Mouse (Mus musculus): ENCODE measurements around the gene Srp68. TPM values are rescaled to one million over a fixed set of nuclear protein-coding genes. Genes with fewer than 3 reads are reported as not detected.
A peak's percentile ranks its signal among the peaks of the same experiment; 100 is the strongest.

Gene Srp68
- polyA plus RNA-seq, 1 experiment from 2014 or later, result 88.4 TPM

DNA sequence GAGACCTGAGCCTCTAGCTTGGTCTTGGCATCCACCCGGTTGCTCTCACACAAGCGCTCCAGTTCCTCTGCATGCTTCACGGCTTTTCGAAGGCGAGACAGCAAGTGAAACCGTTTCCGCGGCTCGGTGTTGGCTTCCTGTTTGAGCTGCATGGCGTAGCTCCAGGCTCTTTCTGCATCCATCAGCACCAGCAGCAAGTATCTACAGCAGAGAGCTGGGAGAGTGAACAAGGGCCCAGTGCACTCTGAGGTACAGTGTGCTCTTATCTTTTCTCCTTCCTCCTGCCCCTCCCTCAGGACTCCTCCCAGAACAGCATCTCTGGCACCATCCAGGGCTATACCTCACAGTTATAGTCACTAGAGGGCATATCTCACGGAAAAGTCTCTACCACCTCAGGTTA lies 8.7 kb downstream of the Srp68 start:
- ATAC-seq (replicated peaks; ENCODE audit: low FRiP score), result peak; percentile 86
- Histone ChIP-seq H3K27ac (ENCODE audit: low read depth, low read length) (no peak overlapping the region), H3K9ac (ENCODE audit: low read depth, low read length) (no peak overlapping the region), H3K9me3 (ENCODE audit: control insufficient read depth, low read length) (no peaks in the 10 kb centered on the region), H3K36me3 (ENCODE audit: control insufficient read depth, insufficient read depth, low read length) (peaks cover 75% of the 10 kb centered on the region), H3K4me2 (no peak overlapping the region), H3K27me3 (replicated peaks; ENCODE audit: control insufficient read depth, insufficient read depth, low read length) (no peaks in the 10 kb centered on the region), H3K4me1 (replicated peaks; ENCODE audit: control insufficient read depth, insufficient read depth, low read length) (peaks cover 5% of the 10 kb centered on the region; the same call in 1 of the 2 replicates), H3K4me3 (ENCODE audit: low read depth, low read length) (no peak overlapping the region)
- DNase-seq (ENCODE audit: low spot score), result no peak
- 81% methylated on average over 11 of the region's 11 CpGs for whole genome bisulfite sequencing

GRCm38 (mm10) chr11:116260259-116260658 lies 13.8 kb downstream of the Srp68 start:
- Histone ChIP-seq H3K4me2 (no peak overlapping the region), H3K9ac (ENCODE audit: low read depth, low read length) (no peak overlapping the region), H3K27me3 (replicated peaks; ENCODE audit: control insufficient read depth, insufficient read depth, low read length) (no peaks in the 10 kb centered on the region), H3K27ac (ENCODE audit: low read depth, low read length) (no peak overlapping the region), H3K9me3 (ENCODE audit: control insufficient read depth, low read length) (no peaks in the 10 kb centered on the region), H3K36me3 (ENCODE audit: control insufficient read depth, insufficient read depth, low read length) (peaks cover 65% of the 10 kb centered on the region), H3K4me1 (replicated peaks; ENCODE audit: control insufficient read depth, insufficient read depth, low read length) (0 out of 2 replicates have a peak, but pooled peaks cover 3% of the 10 kb centered on the region), H3K4me3 (ENCODE audit: low read depth, low read length) (no peak overlapping the region)
- DNase-seq (ENCODE audit: low spot score) (no peak), ATAC-seq (replicated peaks; ENCODE audit: low FRiP score) (no peak)
- 84% methylated on average over 7 of the region's 7 CpGs for WGBS

DNA sequence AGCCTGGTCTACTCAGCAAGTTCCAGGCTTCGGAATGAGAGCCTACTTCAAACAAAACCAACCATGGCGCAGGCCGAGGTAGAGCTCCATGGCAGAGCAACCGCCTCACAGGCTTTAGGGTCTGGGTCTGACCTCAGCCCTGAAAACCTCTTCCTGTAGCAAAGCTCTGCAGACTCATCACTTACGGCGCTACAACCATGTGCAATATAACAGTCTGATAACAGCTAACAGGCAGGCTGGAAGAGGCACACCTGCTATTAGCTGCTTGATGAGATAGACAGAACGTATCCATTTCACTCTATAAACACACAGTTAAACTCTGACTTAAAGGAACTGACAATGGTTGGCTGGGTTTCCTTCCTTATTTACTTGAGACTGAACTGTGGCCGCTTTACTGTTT lies 14.6 kb downstream of the Srp68 start:
- Histone ChIP-seq H3K4me3 (ENCODE audit: low read depth, low read length) (no peak overlapping the region), H3K27me3 (replicated peaks; ENCODE audit: control insufficient read depth, insufficient read depth, low read length) (no peaks in the 10 kb centered on the region), H3K4me2 (no peak overlapping the region), H3K9me3 (ENCODE audit: control insufficient read depth, low read length) (no peaks in the 10 kb centered on the region), H3K4me1 (replicated peaks; ENCODE audit: control insufficient read depth, insufficient read depth, low read length) (0 out of 2 replicates have a peak, but pooled peaks cover 3% of the 10 kb centered on the region), H3K27ac (ENCODE audit: low read depth, low read length) (no peak overlapping the region), H3K9ac (ENCODE audit: low read depth, low read length) (no peak overlapping the region), H3K36me3 (ENCODE audit: control insufficient read depth, insufficient read depth, low read length) (peaks cover 70% of the 10 kb centered on the region)
- WGBS, result 76% methylated on average over 8 of the region's 8 CpGs
- DNase-seq (ENCODE audit: low spot score) (no peak), ATAC-seq (replicated peaks; ENCODE audit: low FRiP score) (no peak)

- H3K4me3 ChIP-seq (ENCODE audit: low read depth, low read length), result no peak overlapping the region
- H3K27ac ChIP-seq (ENCODE audit: low read depth, low read length), result no peak overlapping the region
Measured at GRCm38 (mm10) chr11:116255982-116256675, 17.9 kb downstream of the Srp68 start.

DNA sequence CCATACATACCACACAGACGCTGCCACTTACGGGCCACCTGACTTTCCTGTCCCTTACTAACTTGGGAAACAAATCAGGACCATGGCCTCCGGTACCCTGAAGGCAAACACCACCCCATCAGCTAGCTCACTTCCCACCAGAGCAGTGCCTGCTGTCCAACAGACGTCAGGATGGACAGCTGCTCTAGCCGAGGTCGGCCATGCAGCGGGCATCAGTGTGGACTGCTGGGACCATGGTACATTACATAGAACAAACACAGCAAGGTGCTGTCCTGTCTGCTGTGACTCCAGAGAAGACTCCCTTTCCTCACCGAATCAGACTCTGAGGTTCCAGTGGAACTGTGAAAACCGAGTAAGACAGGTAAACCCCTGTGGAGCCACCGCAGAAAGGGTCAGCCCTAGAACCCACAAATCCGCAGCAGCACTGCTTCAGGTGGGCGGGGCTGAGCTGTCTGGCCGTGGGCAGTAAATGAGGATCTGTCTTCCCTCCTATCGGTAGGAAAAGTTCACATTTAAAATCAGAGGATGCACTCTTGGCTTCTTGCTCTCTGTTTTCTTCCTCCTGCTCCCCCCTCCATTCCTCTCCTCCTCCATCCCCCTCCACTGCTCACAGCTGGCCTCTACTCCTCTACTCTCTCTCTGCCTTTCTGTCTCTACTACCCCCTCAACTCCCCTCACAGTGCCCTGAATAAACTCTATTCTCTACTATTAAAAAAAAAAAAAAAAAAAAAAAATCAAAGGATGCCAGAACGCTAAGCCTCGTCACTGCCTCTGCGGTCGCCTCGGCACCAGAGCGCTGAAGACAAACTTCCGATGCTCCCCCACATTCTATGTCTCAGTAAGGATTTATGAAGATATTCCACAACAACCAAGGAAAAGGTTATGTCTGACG lies 18.7 kb downstream of the Srp68 start:
- H3K27ac ChIP-seq (ENCODE audit: low read depth, low read length), result no peak overlapping the region
- 73% methylated on average over 22 of the region's 22 CpGs for whole genome bisulfite sequencing
- H3K4me1 ChIP-seq (replicated peaks; ENCODE audit: control insufficient read depth, insufficient read depth, low read length), result 0 out of 2 replicates have a peak, but pooled peaks cover 3% of the 10 kb centered on the region
- no peaks in the 10 kb centered on the region for H3K9me3 ChIP-seq (ENCODE audit: control insufficient read depth, low read length)
- H3K36me3 ChIP-seq (ENCODE audit: control insufficient read depth, insufficient read depth, low read length), result peaks cover 65% of the 10 kb centered on the region
- H3K9ac ChIP-seq (ENCODE audit: low read depth, low read length), result no peak overlapping the region
- no peaks in the 10 kb centered on the region for H3K27me3 ChIP-seq (replicated peaks; ENCODE audit: control insufficient read depth, insufficient read depth, low read length)
- ATAC-seq (replicated peaks; ENCODE audit: low FRiP score) (no peak), DNase-seq (ENCODE audit: low spot score) (no peak)
- no peak overlapping the region for H3K4me3 ChIP-seq (ENCODE audit: low read depth, low read length)
- H3K4me2 ChIP-seq, result no peak overlapping the region

More at GRCm38 (mm10) chr11:116255982-116256675, 17.9 kb downstream of the Srp68 start:
- DNase-seq (ENCODE audit: low spot score) (no peak), ATAC-seq (replicated peaks; ENCODE audit: low FRiP score) (no peak)
- Histone ChIP-seq H3K9ac (ENCODE audit: low read depth, low read length) (no peak overlapping the region), H3K9me3 (ENCODE audit: control insufficient read depth, low read length) (no peaks in the 10 kb centered on the region), H3K27me3 (replicated peaks; ENCODE audit: control insufficient read depth, insufficient read depth, low read length) (no peaks in the 10 kb centered on the region), H3K4me1 (replicated peaks; ENCODE audit: control insufficient read depth, insufficient read depth, low read length) (0 out of 2 replicates have a peak, but pooled peaks cover 3% of the 10 kb centered on the region), H3K36me3 (ENCODE audit: control insufficient read depth, insufficient read depth, low read length) (peaks cover 65% of the 10 kb centered on the region), H3K4me2 (no peak overlapping the region)
- 80% methylated on average over 9 of the region's 9 CpGs for WGBS

DNA sequence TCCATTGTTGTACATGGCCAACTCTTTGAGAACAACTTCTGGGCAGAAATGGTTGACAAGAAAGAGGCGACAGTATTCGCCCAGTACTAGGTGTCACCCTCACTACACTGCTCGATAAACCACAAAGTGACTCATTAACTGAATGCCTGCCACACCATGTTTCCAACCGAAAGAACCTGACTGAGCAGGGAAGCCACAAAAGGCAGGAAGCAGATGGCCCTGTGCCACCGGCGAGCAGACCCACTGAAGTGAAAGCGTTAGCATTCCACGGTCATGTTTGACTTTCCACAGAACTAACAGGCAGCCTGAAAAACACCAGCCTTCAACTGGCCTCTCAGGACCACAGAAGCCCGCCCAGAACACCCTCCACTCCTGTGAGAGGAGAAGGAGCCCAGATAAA lies 19.4 kb downstream of the Srp68 start:
- Histone ChIP-seq H3K4me1 (replicated peaks; ENCODE audit: control insufficient read depth, insufficient read depth, low read length) (0 out of 2 replicates have a peak, but pooled peaks cover 3% of the 10 kb centered on the region), H3K9ac (ENCODE audit: low read depth, low read length) (no peak overlapping the region), H3K9me3 (ENCODE audit: control insufficient read depth, low read length) (no peaks in the 10 kb centered on the region), H3K27me3 (replicated peaks; ENCODE audit: control insufficient read depth, insufficient read depth, low read length) (no peaks in the 10 kb centered on the region), H3K4me2 (no peak overlapping the region), H3K27ac (ENCODE audit: low read depth, low read length) (no peak overlapping the region), H3K4me3 (ENCODE audit: low read depth, low read length) (no peak overlapping the region), H3K36me3 (ENCODE audit: control insufficient read depth, insufficient read depth, low read length) (peaks cover 65% of the 10 kb centered on the region)
- ATAC-seq (replicated peaks; ENCODE audit: low FRiP score) (no peak), DNase-seq (ENCODE audit: low spot score) (no peak)
- WGBS, result 57% methylated on average over 9 of the region's 9 CpGs

GRCm38 (mm10) chr11:116253076-116253600 lies 20.9 kb downstream of the Srp68 start:
- ATAC-seq (replicated peaks; ENCODE audit: low FRiP score), result no peak
- H3K36me3 ChIP-seq (ENCODE audit: control insufficient read depth, insufficient read depth, low read length), result peaks cover 72% of the 10 kb centered on the region
- H3K4me2 ChIP-seq, result no peak overlapping the region
- no peaks in the 10 kb centered on the region for H3K9me3 ChIP-seq (ENCODE audit: control insufficient read depth, low read length)
- H3K27ac ChIP-seq (ENCODE audit: low read depth, low read length), result no peak overlapping the region
- H3K4me3 ChIP-seq (ENCODE audit: low read depth, low read length), result no peak overlapping the region
- no peaks in the 10 kb centered on the region for H3K27me3 ChIP-seq (replicated peaks; ENCODE audit: control insufficient read depth, insufficient read depth, low read length)
- 0 out of 2 replicates have a peak, but pooled peaks cover 3% of the 10 kb centered on the region for H3K4me1 ChIP-seq (replicated peaks; ENCODE audit: control insufficient read depth, insufficient read depth, low read length)
- no peak overlapping the region for H3K9ac ChIP-seq (ENCODE audit: low read depth, low read length)
- DNase-seq (ENCODE audit: low spot score), result no peak
- WGBS, result 87% methylated on average over 3 of the region's 3 CpGs

DNA sequence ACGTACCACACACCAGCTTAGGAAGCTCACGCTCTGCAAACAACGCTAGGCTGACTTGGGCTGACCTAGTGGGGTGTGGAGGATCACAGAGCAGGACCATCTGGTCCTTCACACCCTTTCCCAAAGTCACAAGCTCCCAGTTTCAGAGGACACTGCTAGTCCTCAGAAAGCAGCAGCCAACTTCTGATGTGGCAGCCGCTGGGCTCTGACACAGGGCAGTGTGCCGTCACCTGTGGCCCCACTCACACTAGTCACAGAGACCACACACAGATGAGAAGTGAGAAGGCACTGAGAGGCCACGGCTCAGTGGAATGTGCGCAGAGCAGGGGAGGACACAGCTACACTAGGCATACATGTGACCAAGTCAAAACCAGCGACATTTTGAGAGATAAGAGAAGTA lies 23.1 kb downstream of the Srp68 start:
- H3K9me3 ChIP-seq (ENCODE audit: control insufficient read depth, low read length), result no peaks in the 10 kb centered on the region
- H3K4me3 ChIP-seq (ENCODE audit: low read depth, low read length), result no peak overlapping the region
- H3K27me3 ChIP-seq (replicated peaks; ENCODE audit: control insufficient read depth, insufficient read depth, low read length), result no peaks in the 10 kb centered on the region
- no peak overlapping the region for H3K9ac ChIP-seq (ENCODE audit: low read depth, low read length)
- ATAC-seq (replicated peaks; ENCODE audit: low FRiP score), result no peak
- peaks cover 79% of the 10 kb centered on the region for H3K36me3 ChIP-seq (ENCODE audit: control insufficient read depth, insufficient read depth, low read length)
- no peak for DNase-seq (ENCODE audit: low spot score)
- 0 out of 2 replicates have a peak, but pooled peaks cover under 1% of the 10 kb centered on the region for H3K4me1 ChIP-seq (replicated peaks; ENCODE audit: control insufficient read depth, insufficient read depth, low read length)
- 86% methylated on average over 8 of the region's 8 CpGs for WGBS
- H3K4me2 ChIP-seq, result no peak overlapping the region
- no peak overlapping the region for H3K27ac ChIP-seq (ENCODE audit: low read depth, low read length)
